Comparison of ENCODE assay signal across 24 mouse cellular contexts in genomic region chr11:106557398-106557797, GRCm38 (mm10). TPM values are rescaled to one million over a fixed set of nuclear protein-coding genes. Genes with fewer than 3 reads are reported as not detected.
DNase-seq lines count a peak whose midpoint lies in the region; ATAC-seq and TF ChIP-seq lines count a peak whose summit lies in the region.
"Had no signal": no experiment of that assay in that cellular context is flagged by ENCODE, and none has a peak within 500 bp of the region (broad histone marks: within the 10 kb centered on the region; RNA-seq: fewer than 3 reads in every experiment).

No protein-coding gene starts in this region.

- H3K4me1 ChIP-seq in hindbrain, embryonic 10.5 days (replicated peaks), result peaks cover 30% of the 10 kb centered on the region
- peaks cover 11% of the 10 kb centered on the region for H3K4me1 ChIP-seq in hindbrain, embryonic 12.5 days
- peaks cover 12 to 28% of the 10 kb centered on the region in 2 experiments for H3K4me1 ChIP-seq in ES-E14 (ENCODE audit: control insufficient read depth in 2 of 2, insufficient read depth in 2 of 2, low read length in 2 of 2, poor library complexity in 1 of 2)
- H3K4me1 ChIP-seq in embryonic facial prominence, embryonic 10.5 days, result peaks cover 39% of the 10 kb centered on the region
- peaks cover 40% of the 10 kb centered on the region for H3K4me1 ChIP-seq in liver, embryonic 15.5 days (replicated peaks)
- peaks cover 29% of the 10 kb centered on the region for H3K4me1 ChIP-seq in cerebellum, adult 2 months (ENCODE audit: control insufficient read depth, insufficient read depth, low read length)
- H3K4me1 ChIP-seq: neural tube, embryonic 12.5 days had no signal

- no peak for TF ChIP-seq CTCF in cerebellum, adult 2 months (IDR thresholded peaks at IDR 0.05; ENCODE audit: borderline replicate concordance, insufficient read depth, low read depth, low read length)

- H3K36me3 ChIP-seq in hindbrain, embryonic 10.5 days, result no peaks in the 10 kb centered on the region
- 0 out of 2 replicates have a peak, but pooled peaks cover 2% of the 10 kb centered on the region for H3K36me3 ChIP-seq in hindbrain, embryonic 12.5 days
- H3K36me3 ChIP-seq in ES-E14 (ENCODE audit: control insufficient read depth, insufficient read depth, low read length, poor library complexity, severe bottlenecking), result no peaks in the 10 kb centered on the region
- no peaks in the 10 kb centered on the region for H3K36me3 ChIP-seq in embryonic facial prominence, embryonic 10.5 days (replicated peaks)
- 0 out of 2 replicates have a peak, but pooled peaks cover 12% of the 10 kb centered on the region for H3K36me3 ChIP-seq in liver, embryonic 15.5 days (replicated peaks)
- H3K36me3 ChIP-seq: embryonic facial prominence, embryonic 13.5 days; heart, embryonic 12.5 days; limb, embryonic 13.5 days; midbrain, embryonic 12.5 days; neural tube, embryonic 12.5 days had no signal

- no peak for TF ChIP-seq POLR2A in cerebellum, adult 2 months (IDR thresholded peaks at IDR 0.05; ENCODE audit: borderline replicate concordance, insufficient read depth, low read length)

- in situ Hi-C loops in ES-E14 (cut with MboI; ENCODE audit: low sequenced_read_pairs in 2 of 2, unreplicated experiment in 2 of 2), result no loop called here

- 0 out of 2 replicates have a peak overlapping the region, but pooled peaks have one; percentile 24 for H3K27ac ChIP-seq in hindbrain, embryonic 10.5 days
- H3K27ac ChIP-seq in hindbrain, embryonic 12.5 days, result no peak overlapping the region
- H3K27ac ChIP-seq in ES-E14 (ENCODE audit: insufficient read depth, low read depth, low read length, poor library complexity, severe bottlenecking), result peak overlapping the region; percentile 35; the same call in 1 of the 2 replicates
- H3K27ac ChIP-seq in embryonic facial prominence, embryonic 10.5 days (replicated peaks), result peak overlapping the region; percentile 59; the same call in 1 of the 2 replicates
- H3K27ac ChIP-seq in liver, embryonic 15.5 days (replicated peaks), result peak overlapping the region; percentile 33; the same call in 1 of the 2 replicates
- H3K27ac ChIP-seq in cerebellum, adult 2 months (ENCODE audit: insufficient read depth, low read length), result no peak overlapping the region
- H3K27ac ChIP-seq: embryonic facial prominence, embryonic 13.5 days; midbrain, embryonic 12.5 days; neural tube, embryonic 12.5 days had no signal

- WGBS in hindbrain, embryonic 10.5 days, result 75% methylated on average over 7 of the region's 7 CpGs
- 71% methylated on average over 7 of the region's 7 CpGs for WGBS in hindbrain, embryonic 12.5 days
- WGBS in embryonic facial prominence, embryonic 10.5 days, result 65% methylated on average over 7 of the region's 7 CpGs
- WGBS in liver, embryonic 15.5 days (ENCODE audit: insufficient replicate concordance), result 71% methylated on average over 7 of the region's 7 CpGs
- 72% methylated on average over 7 of the region's 7 CpGs for WGBS in cerebellum, adult 2 months

- H3K9ac ChIP-seq in hindbrain, embryonic 12.5 days, result no peak overlapping the region
- no peak overlapping the region for H3K9ac ChIP-seq in ES-E14 (ENCODE audit: insufficient read depth, low read depth, low read length, poor library complexity, severe bottlenecking)
- H3K9ac ChIP-seq in liver, embryonic 15.5 days, result no peak overlapping the region
- H3K9ac ChIP-seq: embryonic facial prominence, embryonic 13.5 days; forebrain, postnatal 0 days; heart, embryonic 12.5 days; limb, embryonic 13.5 days; midbrain, embryonic 12.5 days; neural tube, embryonic 12.5 days had no signal

- H3K4me3 ChIP-seq in hindbrain, embryonic 10.5 days, result no peak overlapping the region
- H3K4me3 ChIP-seq in hindbrain, embryonic 12.5 days, result no peak overlapping the region
- H3K4me3 ChIP-seq in ES-E14 (ENCODE audit: insufficient read depth in 1 of 2, low read depth in 1 of 2, low read length in 2 of 2, poor library complexity in 1 of 2, severe bottlenecking in 1 of 2), result no peak overlapping the region
- H3K4me3 ChIP-seq in embryonic facial prominence, embryonic 10.5 days, result no peak overlapping the region
- H3K4me3 ChIP-seq in liver, embryonic 15.5 days (replicated peaks), result no peak overlapping the region
- H3K4me3 ChIP-seq in cerebellum, adult 2 months (replicated peaks; ENCODE audit: insufficient read depth, low read depth, low read length), result no peak overlapping the region
- H3K4me3 ChIP-seq: embryonic facial prominence, embryonic 13.5 days; heart, embryonic 12.5 days; limb, embryonic 13.5 days; midbrain, embryonic 12.5 days; neural tube, embryonic 12.5 days had no signal

- H3K4me2 ChIP-seq in hindbrain, embryonic 12.5 days (replicated peaks), result no peak overlapping the region
- no peak overlapping the region for H3K4me2 ChIP-seq in liver, embryonic 15.5 days
- H3K4me2 ChIP-seq: embryonic facial prominence, embryonic 13.5 days; heart, embryonic 12.5 days; limb, embryonic 13.5 days; midbrain, embryonic 12.5 days; neural tube, embryonic 12.5 days had no signal

- no peak for ATAC-seq in hindbrain, embryonic 12.5 days (ENCODE audit: low FRiP score)
- no peak for ATAC-seq in liver, embryonic 15.5 days (ENCODE audit: insufficient read depth)
- ATAC-seq: forebrain, postnatal 0 days; hindbrain, postnatal 0 days; lung, postnatal 0 days had no signal

- no peaks in the 10 kb centered on the region for H3K9me3 ChIP-seq in hindbrain, embryonic 10.5 days
- H3K9me3 ChIP-seq in hindbrain, embryonic 12.5 days (replicated peaks), result no peaks in the 10 kb centered on the region
- H3K9me3 ChIP-seq in ES-E14 (ENCODE audit: control insufficient read depth, insufficient read depth, low read depth, low read length), result no peaks in the 10 kb centered on the region
- H3K9me3 ChIP-seq in embryonic facial prominence, embryonic 10.5 days, result no peaks in the 10 kb centered on the region
- no peaks in the 10 kb centered on the region for H3K9me3 ChIP-seq in liver, embryonic 15.5 days (replicated peaks)
- H3K9me3 ChIP-seq: embryonic facial prominence, embryonic 13.5 days; heart, embryonic 12.5 days; limb, embryonic 13.5 days; midbrain, embryonic 12.5 days; neural tube, embryonic 12.5 days had no signal

- no peaks in the 10 kb centered on the region for H3K27me3 ChIP-seq in hindbrain, embryonic 10.5 days (ENCODE audit: insufficient read depth, poor library complexity, severe bottlenecking)
- no peaks in the 10 kb centered on the region for H3K27me3 ChIP-seq in hindbrain, embryonic 12.5 days
- no peaks in the 10 kb centered on the region for H3K27me3 ChIP-seq in embryonic facial prominence, embryonic 10.5 days (replicated peaks; ENCODE audit: low read depth, poor library complexity, severe bottlenecking)
- H3K27me3 ChIP-seq in liver, embryonic 15.5 days, result no peaks in the 10 kb centered on the region
- H3K27me3 ChIP-seq in cerebellum, adult 2 months (ENCODE audit: control insufficient read depth, insufficient read depth, low read length), result no peaks in the 10 kb centered on the region
- H3K27me3 ChIP-seq: embryonic facial prominence, embryonic 13.5 days; heart, embryonic 12.5 days; limb, embryonic 13.5 days; midbrain, embryonic 12.5 days; neural tube, embryonic 12.5 days had no signal

- DNase-seq in hindbrain, embryonic 10.5 days (ENCODE audit: low spot score), result no peak
- no peak for DNase-seq in ES-E14 (ENCODE audit: low read depth, low spot score)
- no peak for DNase-seq in embryonic facial prominence, embryonic 10.5 days (ENCODE audit: low spot score)
- no peak for DNase-seq in left cerebral cortex, adult 9 months (ENCODE audit: low spot score in 2 of 2)
- DNase-seq in cerebellum, adult 2 months, result no peak
- DNase-seq: B cell, adult 2 months; cerebellum, adult 9-11 months; forebrain, postnatal 0 days; gastrocnemius, postnatal 36 days; heart, postnatal 4 days; kidney, adult 18-20 months; layer of hippocampus, adult 9-11 months; right cerebral cortex, postnatal 25 days; thymus, adult 18-20 months; thymus, postnatal 4 days had no signal

TF ChIP-seq in ES-E14, 5 proteins besides CTCF, POLR2A, EP300 and RAD21:
- TF ChIP-seq HCFC1 (IDR thresholded peaks at IDR 0.05; ENCODE audit: borderline replicate concordance, insufficient read depth, low read length) (no peak), MAFK (IDR thresholded peaks at IDR 0.05; ENCODE audit: insufficient read depth, low read depth, low read length) (no peak), ZC3H11A (IDR thresholded peaks at IDR 0.05; ENCODE audit: borderline replicate concordance, low read depth, low read length) (no peak), CHD2 (IDR thresholded peaks at IDR 0.05; ENCODE audit: low read depth, low read length) (no peak), ZNF384 (IDR thresholded peaks at IDR 0.05; ENCODE audit: low read depth, low read length) (no peak)
TF ChIP-seq in ES-E14: peak in this region for 0.

RNA-seq across cellular contexts. Expression of gene Tex2, which starts 55.8 kb away (rescaled TPM):
- 6.9 and 7.9 TPM in 2 replicates for polyA plus RNA-seq in hindbrain, embryonic 10.5 days (2016; fragmentation: Nextera tagmentation; extraction: Ambion mirVana)
- 13.3 and 15.5 TPM in 2 replicates for polyA plus RNA-seq in hindbrain, embryonic 12.5 days (2016; fragmentation: Nextera tagmentation; extraction: Ambion mirVana)
- total RNA-seq in ES-E14 (2012; rRNA removed), result 33.6 and 34.4 TPM in 2 replicates
- 6.8 and 7.5 TPM in 2 replicates for polyA plus RNA-seq in embryonic facial prominence, embryonic 10.5 days (2016; fragmentation: Nextera tagmentation; extraction: Ambion mirVana)
- polyA plus RNA-seq in liver, embryonic 15.5 days (2015; fragmentation: Nextera tagmentation; extraction: Ambion mirVana), result 9.2 and 10.2 TPM in 2 replicates
- 71.3 and 79.6 TPM in 2 replicates for polyA plus RNA-seq in cerebellum, adult 2 months (2012; rRNA removed)

Comparison
In these comparisons a context has a peak if more than half of its experiments do, and no peak if none do; other contexts are left out.
1. H3K27ac ChIP-seq: peak in hindbrain, embryonic 10.5 days (single experiment), ES-E14 (single experiment), embryonic facial prominence, embryonic 10.5 days (single experiment) and liver, embryonic 15.5 days (single experiment); none in hindbrain, embryonic 12.5 days (single experiment) and cerebellum, adult 2 months (single experiment).